Mouse (Mus musculus): Measurements from ENCODE around the gene Zfp984.

GRCm38 (mm10) chr4:147850776-147851175, 41.2 kb upstream of the Zfp984 start:
- no peak for TF ChIP-seq TCF12 (IDR thresholded peaks at IDR 0.05; ENCODE audit: insufficient read depth, poor library complexity, severe bottlenecking)
- no peak for TF ChIP-seq MAX (IDR thresholded peaks at IDR 0.05; ENCODE audit: low read depth)
- TF ChIP-seq POLR2A (IDR thresholded peaks at IDR 0.05; ENCODE audit: insufficient read length, low read depth): no peak

All from myocyte (in vitro differentiated cells).